Mouse (Mus musculus): ENCODE measurements around the gene Sun2.

Gene Sun2

GRCm38 (mm10) chr15:79725190-79725789, 17.0 kb downstream of the Sun2 start:
- no peak for DNase-seq (ENCODE audit: low spot score in 2 of 2)

GRCm38 (mm10) chr15:79723439-79723838, 18.9 kb downstream of the Sun2 start:
- DNase-seq (ENCODE audit: low spot score in 2 of 2): no peak

- no peak for DNase-seq (ENCODE audit: low spot score in 2 of 2)
These were observed 21.5 kb downstream of the Sun2 start for GRCm38 (mm10) chr15:79720796-79721195.

DNA sequence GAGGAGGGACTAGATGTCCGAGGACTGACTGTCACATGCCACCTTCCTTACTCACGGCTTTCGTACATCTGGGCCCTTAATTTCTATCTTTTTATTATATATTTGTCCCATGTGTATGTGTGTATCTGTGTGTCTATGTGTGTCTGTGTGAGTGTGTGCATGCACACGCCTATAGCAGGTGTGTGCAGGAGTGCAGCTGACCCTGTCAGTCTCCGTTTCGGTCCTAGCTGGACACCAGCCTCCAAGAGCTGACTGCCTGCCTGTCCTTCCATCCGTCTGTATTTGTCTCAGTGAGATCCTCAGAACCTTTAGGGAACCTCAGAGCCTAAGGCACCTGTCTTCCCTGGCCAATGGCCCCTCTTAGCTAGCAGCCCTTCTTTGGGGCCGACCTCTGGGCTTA, 22.1 kb downstream of the Sun2 start:
- DNase-seq (ENCODE audit: low spot score in 2 of 2): no peak

GRCm38 (mm10) chr15:79716710-79717109, 25.6 kb downstream of the Sun2 start:
- DNase-seq (ENCODE audit: low spot score in 2 of 2): no peak

DNA sequence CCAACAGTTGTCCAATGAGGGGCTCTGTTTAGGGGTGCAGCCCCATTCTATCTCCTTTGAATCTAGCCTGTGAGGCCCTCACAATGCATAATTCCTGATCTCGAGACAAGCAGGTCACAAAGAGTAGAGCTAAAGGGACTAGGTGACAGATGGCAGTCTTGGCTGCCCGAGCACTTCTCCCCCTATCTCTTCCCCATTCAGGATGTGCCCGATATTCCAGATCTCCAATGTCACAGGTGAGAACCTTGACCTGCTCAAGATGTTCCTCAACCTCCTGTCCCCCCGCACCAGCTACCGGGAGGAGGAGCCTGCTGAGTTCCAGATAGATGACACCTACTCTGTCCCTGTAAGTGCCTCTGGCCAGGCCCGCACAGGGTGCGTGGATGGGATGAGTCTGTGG, 26.7 kb downstream of the Sun2 start:
- no peak for DNase-seq (ENCODE audit: low spot score in 2 of 2)

GRCm38 (mm10) chr15:79708229-79708822, 34.0 kb downstream of the Sun2 start:
- DNase-seq (ENCODE audit: low spot score in 2 of 2): no peak

DNA sequence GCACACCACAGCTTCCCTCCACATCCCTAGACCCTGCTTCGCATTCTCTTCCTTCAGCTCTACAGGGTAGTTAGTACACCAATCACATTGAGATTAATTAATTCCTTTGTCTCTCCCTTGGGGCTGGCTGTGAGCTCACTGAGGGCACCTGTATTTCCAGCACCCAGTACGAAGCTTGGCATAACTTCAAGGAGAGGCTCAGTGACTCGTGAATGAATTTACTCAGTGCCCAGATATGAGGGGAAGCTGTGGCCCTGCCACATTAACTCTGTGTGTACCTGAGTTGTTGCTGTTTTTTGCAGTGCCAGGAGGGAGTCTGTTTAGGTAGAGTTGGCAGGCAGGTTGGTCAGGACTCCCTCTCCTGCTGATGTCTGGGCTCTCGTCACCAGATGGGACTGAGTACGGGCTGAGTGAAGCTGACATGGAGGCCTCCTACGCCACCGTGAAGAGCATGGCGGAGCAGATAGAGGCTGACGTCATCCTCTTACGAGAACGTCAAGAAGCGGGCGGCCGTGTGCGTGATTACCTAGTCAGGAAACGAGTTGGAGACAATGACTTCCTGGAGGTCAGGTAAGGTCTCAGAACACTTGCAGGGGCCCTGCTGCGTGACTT, 35.6 kb downstream of the Sun2 start:
- DNase-seq (ENCODE audit: low spot score in 2 of 2): no peak

- no peak for DNase-seq (ENCODE audit: low spot score in 2 of 2)
These were observed 44.7 kb downstream of the Sun2 start for GRCm38 (mm10) chr15:79697558-79698187.

GRCm38 (mm10) chr15:79697011-79697410, 45.3 kb downstream of the Sun2 start:
- no peak for DNase-seq (ENCODE audit: low spot score in 2 of 2)

GRCm38 (mm10) chr15:79696508-79696907, 45.8 kb downstream of the Sun2 start:
- DNase-seq (ENCODE audit: low spot score in 2 of 2): no peak

GRCm38 (mm10) chr15:79695516-79695915, 46.8 kb downstream of the Sun2 start:
- no peak for DNase-seq (ENCODE audit: low spot score in 2 of 2)

GRCm38 (mm10) chr15:79694512-79694911, 47.8 kb downstream of the Sun2 start:
- DNase-seq (ENCODE audit: low spot score in 2 of 2): no peak

DNA sequence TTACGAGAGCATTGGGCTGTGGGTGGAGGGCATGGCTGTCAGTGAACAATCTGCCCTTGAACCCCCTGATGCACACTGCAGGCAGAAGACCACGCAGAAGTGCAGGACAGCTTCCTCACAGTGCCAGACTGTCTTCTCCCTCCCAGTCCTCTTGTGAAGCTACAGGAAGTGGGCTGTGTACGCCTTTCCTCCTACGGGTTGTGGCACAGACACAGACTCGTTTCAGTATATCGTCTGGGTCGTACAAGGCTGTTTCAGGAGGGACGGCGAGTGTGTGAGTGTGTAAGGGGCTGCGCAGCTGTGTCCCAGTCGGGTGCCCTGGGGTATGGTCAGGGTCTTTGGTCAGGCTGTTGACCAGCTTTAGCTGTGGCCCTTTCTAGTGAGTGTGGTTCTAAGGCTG, 48.6 kb downstream of the Sun2 start:
- DNase-seq (ENCODE audit: low spot score in 2 of 2): no peak

GRCm38 (mm10) chr15:79692334-79692733, 50.0 kb downstream of the Sun2 start:
- DNase-seq (ENCODE audit: low spot score in 2 of 2): no peak

GRCm38 (mm10) chr15:79691023-79691508, 51.3 kb downstream of the Sun2 start:
- DNase-seq (ENCODE audit: low spot score in 2 of 2): peak in 1 of 2 experiments; percentile 63

DNA sequence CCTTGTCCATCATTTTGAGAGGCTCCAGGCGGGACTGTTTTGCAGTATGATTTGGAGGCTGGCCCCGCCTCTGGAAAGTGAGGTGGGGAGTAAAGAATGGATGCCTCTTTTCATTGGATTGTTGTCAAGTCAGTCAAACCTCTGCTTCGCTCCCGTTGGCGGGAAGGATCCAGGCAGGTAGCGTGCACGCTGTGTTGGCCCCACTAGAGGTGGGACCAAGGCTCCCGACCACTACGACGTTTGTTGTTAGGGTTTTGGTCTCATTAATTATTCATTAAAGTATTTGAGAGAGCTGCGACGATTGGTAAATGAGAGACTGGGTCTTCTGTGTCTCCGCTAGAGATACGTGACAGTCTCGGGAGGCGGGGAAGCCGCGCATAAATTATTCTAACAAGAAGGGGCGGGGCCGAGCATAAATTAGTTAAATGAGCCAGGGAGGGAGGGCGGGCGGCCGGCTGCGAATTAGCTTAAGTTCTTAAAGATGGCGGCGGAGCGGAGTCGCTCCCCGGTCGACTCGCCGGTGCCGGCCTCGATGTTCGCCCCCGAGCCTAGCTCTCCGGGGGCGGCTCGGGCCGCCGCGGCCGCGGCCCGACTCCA, 51.8 kb downstream of the Sun2 start, which contains the start of gene Gtpbp1:
TSS of gene Gtpbp1 (plus strand) at position 420 of the 597 bp plus-strand sequence.
- DNase-seq (ENCODE audit: low spot score in 2 of 2): peak; percentile 93 to 96

DNA sequence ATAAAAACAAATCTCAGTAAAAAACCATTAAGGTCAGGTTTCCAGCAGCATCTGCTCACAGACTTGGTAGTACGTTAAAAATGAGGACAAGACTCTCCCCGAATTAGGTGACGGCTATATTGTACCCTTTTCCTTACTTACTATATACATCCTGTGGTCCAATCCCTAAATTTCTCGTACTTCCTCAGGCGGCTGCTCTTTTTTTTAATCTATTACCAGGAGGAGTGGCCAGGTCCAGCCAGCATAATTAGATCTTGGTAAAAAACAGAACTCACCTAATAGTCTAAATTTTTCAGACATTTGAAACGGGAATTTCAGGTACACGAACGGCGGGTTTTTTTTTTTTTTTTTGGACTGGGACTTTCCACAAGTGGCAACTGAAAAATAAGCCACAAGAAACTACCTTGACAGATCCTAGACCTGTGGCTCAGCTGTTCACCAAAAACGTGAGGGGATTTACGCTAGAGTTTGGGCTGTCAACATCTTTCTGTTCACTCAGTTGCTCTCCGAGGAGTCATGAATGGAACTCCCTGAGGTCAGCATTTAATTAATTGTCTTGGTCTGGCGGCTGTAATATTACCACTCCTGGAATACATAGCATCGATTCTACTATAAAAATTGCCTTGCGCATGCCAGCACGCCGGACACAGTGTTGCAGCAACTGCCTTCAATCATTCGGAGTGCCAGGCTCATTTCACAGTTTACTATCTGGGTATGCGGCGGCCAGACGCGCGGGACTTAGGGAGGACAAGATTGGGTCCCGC, 52.5 kb downstream of the Sun2 start:
- DNase-seq (ENCODE audit: low spot score in 2 of 2): no peak

DNA sequence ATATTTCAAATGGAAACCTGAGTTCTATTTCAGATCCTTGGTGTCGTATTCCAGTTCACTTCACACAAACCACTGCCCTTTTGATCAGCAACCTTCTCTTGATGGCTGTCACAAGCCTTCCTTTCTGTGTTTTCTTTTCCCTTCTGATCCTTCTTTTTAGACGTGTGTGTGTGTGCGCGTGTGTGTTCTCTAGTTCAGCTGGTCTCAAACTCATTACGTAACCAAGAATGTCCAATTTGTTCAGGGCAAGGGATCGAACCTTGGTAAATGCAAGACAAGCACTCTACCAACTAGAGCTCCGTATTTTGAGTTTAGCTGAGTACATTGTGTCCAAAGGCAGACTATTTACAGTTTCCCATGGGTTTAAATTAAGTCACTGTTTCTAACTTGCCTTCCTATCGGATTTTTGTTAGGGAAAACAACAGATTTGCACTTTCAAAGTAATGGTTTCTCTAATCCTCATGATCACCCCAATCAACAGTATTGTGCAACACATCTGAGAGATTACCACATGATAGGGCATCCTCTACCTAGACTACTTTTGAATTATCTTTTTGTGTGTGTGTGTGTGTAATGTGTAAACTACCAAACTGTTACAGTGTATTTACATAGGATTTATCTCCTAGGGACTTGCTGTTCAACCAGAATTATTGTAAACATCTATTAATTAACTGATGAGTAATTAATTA, 53.9 kb downstream of the Sun2 start:
- DNase-seq (ENCODE audit: low spot score in 2 of 2): no peak

DNA sequence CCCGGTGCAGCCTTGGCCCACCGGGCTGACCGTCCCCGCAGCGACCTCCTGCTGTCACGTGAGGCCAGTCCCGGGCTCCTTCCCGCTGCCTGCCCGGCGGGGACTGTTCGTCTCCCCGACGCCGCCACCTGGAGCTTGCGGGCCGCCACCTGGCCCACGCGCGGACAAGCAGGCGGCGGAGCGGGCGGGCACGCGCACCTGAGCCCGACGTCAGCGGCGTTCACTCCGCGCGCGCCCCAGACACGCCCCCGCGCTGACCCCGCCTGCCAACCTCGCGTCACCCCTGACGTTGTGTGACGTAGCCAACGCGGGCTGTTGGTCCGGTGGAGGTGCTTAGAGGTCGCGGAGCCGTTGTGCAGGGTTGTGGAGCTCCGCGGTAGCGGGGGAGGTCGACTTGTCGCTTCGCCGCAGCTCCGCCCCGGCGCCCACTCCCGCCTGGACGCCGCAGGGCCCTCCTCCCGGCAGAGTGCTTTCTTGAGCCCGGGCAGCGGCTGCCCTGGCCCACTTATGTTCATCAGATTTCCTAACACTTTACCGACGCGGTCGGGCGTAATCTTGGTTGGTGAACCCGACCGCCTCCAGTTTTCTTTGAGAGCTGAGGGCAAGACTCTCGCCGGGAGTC, 54.6 kb downstream of the Sun2 start, which contains the start of gene Josd1:
TSS of gene Josd1 (minus strand) at position 274 of the 622 bp plus-strand sequence.
- DNase-seq (ENCODE audit: low spot score in 2 of 2): peak; percentile 93 to 96
